14 mouse cellular contexts compared by ENCODE assay signal in genomic region chr12:21424683-21425082, GRCm38 (mm10). TPM values are rescaled to one million over a fixed set of nuclear protein-coding genes. Genes with fewer than 3 reads are reported as not detected.
A peak's percentile ranks its signal among the peaks of the same experiment; 100 is the strongest.
DNase-seq lines count a peak whose midpoint lies in the region; ATAC-seq and TF ChIP-seq lines count a peak whose summit lies in the region.
"Had no signal": no experiment of that assay in that cellular context is flagged by ENCODE, and none has a peak within 500 bp of the region (broad histone marks: within the 10 kb centered on the region; RNA-seq: fewer than 3 reads in every experiment).

No protein-coding gene starts in this region.

- H3K4me3 ChIP-seq in hindbrain, embryonic 11.5 days (ENCODE audit: low read depth, low read length): no peak overlapping the region
- H3K4me3 ChIP-seq in hindbrain, embryonic 16.5 days (ENCODE audit: low read length): no peak overlapping the region
- no peak overlapping the region for H3K4me3 ChIP-seq in left cerebral cortex, adult 2 months
- H3K4me3 ChIP-seq: erythroblast, embryonic 14.5 days; heart, embryonic 12.5 days; liver, embryonic 13.5 days had no signal

- no peak for TF ChIP-seq CTCF in left cerebral cortex, adult 2 months (IDR thresholded peaks at IDR 0.05)

- WGBS in hindbrain, embryonic 11.5 days: 16% methylated on average over 7 of the region's 7 CpGs
- WGBS in hindbrain, embryonic 16.5 days: 8% methylated on average over 7 of the region's 7 CpGs

- intact Hi-C loops in left cerebral cortex, adult 2 months (cut with DNase I): no loop called here
- intact Hi-C loops in left cerebral cortex, postnatal 36 days (cut with DNase I): no loop called here

- no peak overlapping the region for H3K4me2 ChIP-seq in hindbrain, embryonic 11.5 days (replicated peaks; ENCODE audit: low read depth, low read length)
- no peak overlapping the region for H3K4me2 ChIP-seq in hindbrain, embryonic 16.5 days (ENCODE audit: low read length)
- H3K4me2 ChIP-seq: heart, embryonic 12.5 days; liver, embryonic 13.5 days had no signal

- H3K4me1 ChIP-seq in hindbrain, embryonic 11.5 days (replicated peaks; ENCODE audit: control insufficient read depth, insufficient read depth, low read length): 0 out of 2 replicates have a peak, but pooled peaks cover 3% of the 10 kb centered on the region
- H3K4me1 ChIP-seq in hindbrain, embryonic 16.5 days (ENCODE audit: control insufficient read depth, insufficient read depth, low read depth, low read length): peaks cover 10% of the 10 kb centered on the region

- H3K9me3 ChIP-seq in hindbrain, embryonic 11.5 days (ENCODE audit: control insufficient read depth, low read length): no peaks in the 10 kb centered on the region
- no peaks in the 10 kb centered on the region for H3K9me3 ChIP-seq in hindbrain, embryonic 16.5 days (ENCODE audit: control insufficient read depth, low read length)
- H3K9me3 ChIP-seq: heart, embryonic 12.5 days; liver, embryonic 13.5 days had no signal

- peak; percentile 44 for DNase-seq in hindbrain, embryonic 11.5 days (ENCODE audit: low spot score)
- peak in 1 of 2 experiments; percentile 24 for DNase-seq in left cerebral cortex, adult 2 months (ENCODE audit: extremely low spot score in 1 of 2, low spot score in 2 of 2)
- DNase-seq in left cerebral cortex, postnatal 36 days (ENCODE audit: low spot score in 2 of 2): no peak
- peak; percentile 92 for DNase-seq in Muller cell, postnatal 12 days (ENCODE audit: inconsistent ontology term)
- peak; percentile 35 for DNase-seq in embryo, embryonic 10.5 days (ENCODE audit: low spot score)
- DNase-seq in yolk sac, embryonic 10.5 days (ENCODE audit: low spot score): no peak
- DNase-seq in cerebellum, postnatal 10 days: no peak
- DNase-seq: cerebellum, adult 9-11 months; liver, embryonic 13.5 days; lung, postnatal 36 days; spleen, adult 18-20 months had no signal

- no peak overlapping the region for H3K27ac ChIP-seq in hindbrain, embryonic 11.5 days (ENCODE audit: low read depth, low read length)
- H3K27ac ChIP-seq in hindbrain, embryonic 16.5 days (ENCODE audit: low read depth, low read length): no peak overlapping the region
- peak overlapping the region; percentile 56; the same call in 1 of the 2 replicates for H3K27ac ChIP-seq in left cerebral cortex, adult 2 months

- no peak for ATAC-seq in hindbrain, embryonic 11.5 days (ENCODE audit: low FRiP score)
- ATAC-seq in hindbrain, embryonic 16.5 days: no peak

- no peaks in the 10 kb centered on the region for H3K36me3 ChIP-seq in hindbrain, embryonic 11.5 days (ENCODE audit: control insufficient read depth, insufficient read depth, low read length)
- no peaks in the 10 kb centered on the region for H3K36me3 ChIP-seq in hindbrain, embryonic 16.5 days (ENCODE audit: control insufficient read depth, insufficient read depth, low read length)
- H3K36me3 ChIP-seq: heart, embryonic 12.5 days; liver, embryonic 13.5 days had no signal

- no peak overlapping the region for H3K9ac ChIP-seq in hindbrain, embryonic 11.5 days (ENCODE audit: low read depth, low read length)
- H3K9ac ChIP-seq in hindbrain, embryonic 16.5 days (ENCODE audit: low read depth, low read length): no peak overlapping the region
- H3K9ac ChIP-seq: heart, embryonic 12.5 days; liver, embryonic 13.5 days had no signal

- H3K27me3 ChIP-seq in hindbrain, embryonic 11.5 days (ENCODE audit: control insufficient read depth, insufficient read depth, low read length): no peaks in the 10 kb centered on the region
- no peaks in the 10 kb centered on the region for H3K27me3 ChIP-seq in hindbrain, embryonic 16.5 days (replicated peaks; ENCODE audit: control insufficient read depth, insufficient read depth, low read length)
- H3K27me3 ChIP-seq: heart, embryonic 12.5 days; liver, embryonic 13.5 days had no signal

RNA-seq across cellular contexts. Expression of gene Ywhaq, which starts 7.2 kb away (rescaled TPM):
- 1,238 and 1,304 TPM in 2 replicates for polyA plus RNA-seq in hindbrain, embryonic 11.5 days (2014; fragmentation: Nextera tagmentation; extraction: Ambion mirVana)
- polyA plus RNA-seq in hindbrain, embryonic 16.5 days (2015; fragmentation: Nextera tagmentation; extraction: Ambion mirVana): 1,107 and 1,184 TPM in 2 replicates
- 100 to 1,000 TPM; 406 to 421 TPM for total RNA-seq in left cerebral cortex, adult 2 months (2021)
- 100 to 1,000 TPM; 430 to 485 TPM for total RNA-seq in left cerebral cortex, postnatal 36 days (2021)

RNA-seq across cellular contexts. Expression of gene Adam17, which starts 51.3 kb away (rescaled TPM):
- 37.5 and 38.2 TPM in 2 replicates for polyA plus RNA-seq in hindbrain, embryonic 11.5 days (2014; fragmentation: Nextera tagmentation; extraction: Ambion mirVana)
- polyA plus RNA-seq in hindbrain, embryonic 16.5 days (2015; fragmentation: Nextera tagmentation; extraction: Ambion mirVana): 17.0 and 20.6 TPM in 2 replicates
- total RNA-seq in left cerebral cortex, adult 2 months (2021): 10 to 100 TPM; 18.1 to 20.6 TPM
- total RNA-seq in left cerebral cortex, postnatal 36 days (2021): 10 to 100 TPM; 15.3 to 21.5 TPM

Comparison
In these comparisons a context has a peak if more than half of its experiments do, and no peak if none do; other contexts are left out.
1. DNase-seq: peak in hindbrain, embryonic 11.5 days (single experiment), Muller cell, postnatal 12 days (single experiment) and embryo, embryonic 10.5 days (single experiment); none in left cerebral cortex, postnatal 36 days (0 of 2), yolk sac, embryonic 10.5 days (single experiment) and cerebellum, postnatal 10 days (0 of 2).